Mouse (Mus musculus): ENCODE data around the gene Ltn1. TPM values are rescaled to one million over a fixed set of nuclear protein-coding genes. Genes with fewer than 3 reads are reported as not detected.
A peak's percentile ranks its signal among the peaks of the same experiment; 100 is the strongest.

Ltn1 gene
- polyA plus RNA-seq, 1 experiment, result 5.7 TPM

DNA sequence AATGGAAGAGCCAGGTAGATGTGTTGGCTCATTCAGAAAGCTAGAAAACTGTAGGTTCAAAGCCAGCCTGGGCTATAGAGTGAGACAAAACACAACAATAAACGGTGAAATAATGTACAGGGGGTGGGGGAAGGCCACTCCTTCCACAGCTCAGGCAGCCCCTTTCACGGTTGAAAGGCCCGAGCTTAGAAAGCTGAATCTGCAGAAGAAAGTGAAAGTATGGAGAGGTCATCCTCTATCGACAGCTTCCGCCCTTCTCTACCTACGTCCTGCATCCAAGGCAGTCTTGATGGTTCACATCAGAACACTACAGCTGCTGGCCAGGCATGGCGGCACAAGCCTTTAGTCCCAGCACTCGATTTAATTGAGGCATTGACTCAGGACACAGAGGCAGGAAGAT, 6.3 kb upstream of the Ltn1 start:
- WGBS, result 80% methylated on average over 8 of the region's 8 CpGs
- no peak overlapping the region for H3K4me3 ChIP-seq (ENCODE audit: insufficient read depth, low read depth, low read length)
- H3K36me3 ChIP-seq (ENCODE audit: control insufficient read depth, insufficient read depth, low read length), result no peaks in the 10 kb centered on the region
- no peaks in the 10 kb centered on the region for H3K27me3 ChIP-seq (replicated peaks; ENCODE audit: control insufficient read depth, insufficient read depth, low read length)
- peaks cover 17% of the 10 kb centered on the region; the same call in 1 of the 2 replicates for H3K4me1 ChIP-seq (ENCODE audit: control insufficient read depth, insufficient read depth, low read length)
- TF ChIP-seq CTCF (conservative IDR thresholded peaks at IDR 0.05; ENCODE audit: insufficient read depth, insufficient read length, low read depth, low read length), result no peak
- TF ChIP-seq POLR2A (IDR thresholded peaks at IDR 0.05; ENCODE audit: low read depth, low read length), result no peak
- no peak overlapping the region for H3K27ac ChIP-seq (ENCODE audit: insufficient read depth, low read depth, low read length)
- no peak for DNase-seq

- Histone ChIP-seq H3K27me3 (replicated peaks; ENCODE audit: control insufficient read depth, insufficient read depth, low read length) (no peaks in the 10 kb centered on the region), H3K36me3 (ENCODE audit: control insufficient read depth, insufficient read depth, low read length) (no peaks in the 10 kb centered on the region), H3K27ac (ENCODE audit: insufficient read depth, low read depth, low read length) (no peak overlapping the region), H3K4me1 (ENCODE audit: control insufficient read depth, insufficient read depth, low read length) (peaks cover 17% of the 10 kb centered on the region; the same call in 1 of the 2 replicates), H3K4me3 (ENCODE audit: insufficient read depth, low read depth, low read length) (no peak overlapping the region)
- TF ChIP-seq POLR2A (IDR thresholded peaks at IDR 0.05; ENCODE audit: low read depth, low read length) (no peak), CTCF (conservative IDR thresholded peaks at IDR 0.05; ENCODE audit: insufficient read depth, insufficient read length, low read depth, low read length) (no peak)
- DNase-seq, result no peak
- 92% methylated on average over 21 of the region's 21 CpGs for WGBS
Measured at GRCm38 (mm10) chr16:87437096-87437495, 4.7 kb upstream of the Ltn1 start.

GRCm38 (mm10) chr16:87435411-87436205, 3.2 kb upstream of the Ltn1 start:
- Histone ChIP-seq H3K36me3 (ENCODE audit: control insufficient read depth, insufficient read depth, low read length) (no peaks in the 10 kb centered on the region), H3K4me3 (ENCODE audit: insufficient read depth, low read depth, low read length) (no peak overlapping the region), H3K27me3 (replicated peaks; ENCODE audit: control insufficient read depth, insufficient read depth, low read length) (no peaks in the 10 kb centered on the region), H3K27ac (ENCODE audit: insufficient read depth, low read depth, low read length) (peak overlapping the region; percentile 84), H3K4me1 (ENCODE audit: control insufficient read depth, insufficient read depth, low read length) (peaks cover 10% of the 10 kb centered on the region; the same call in 1 of the 2 replicates)
- TF ChIP-seq POLR2A (IDR thresholded peaks at IDR 0.05; ENCODE audit: low read depth, low read length), result no peak
- no peak for TF ChIP-seq CTCF (conservative IDR thresholded peaks at IDR 0.05; ENCODE audit: insufficient read depth, insufficient read length, low read depth, low read length)
- peak; percentile 60 for DNase-seq
- 76% methylated on average over 13 of the region's 13 CpGs for WGBS

GRCm38 (mm10) chr16:87434946-87435345, 2.5 kb upstream of the Ltn1 start:
- peak; percentile 83 for DNase-seq
- H3K4me3 ChIP-seq (ENCODE audit: insufficient read depth, low read depth, low read length), result no peak overlapping the region
- 51% methylated on average over 6 of the region's 6 CpGs for WGBS
- peaks cover 10% of the 10 kb centered on the region; the same call in 1 of the 2 replicates for H3K4me1 ChIP-seq (ENCODE audit: control insufficient read depth, insufficient read depth, low read length)
- no peak for TF ChIP-seq CTCF (conservative IDR thresholded peaks at IDR 0.05; ENCODE audit: insufficient read depth, insufficient read length, low read depth, low read length)
- no peak for TF ChIP-seq POLR2A (IDR thresholded peaks at IDR 0.05; ENCODE audit: low read depth, low read length)
- peak overlapping the region; percentile 84 for H3K27ac ChIP-seq (ENCODE audit: insufficient read depth, low read depth, low read length)
- H3K36me3 ChIP-seq (ENCODE audit: control insufficient read depth, insufficient read depth, low read length), result no peaks in the 10 kb centered on the region
- no peaks in the 10 kb centered on the region for H3K27me3 ChIP-seq (replicated peaks; ENCODE audit: control insufficient read depth, insufficient read depth, low read length)

- H3K4me1 ChIP-seq (ENCODE audit: control insufficient read depth, insufficient read depth, low read length), result peaks cover 6% of the 10 kb centered on the region; the same call in 1 of the 2 replicates
- no peak overlapping the region for H3K27ac ChIP-seq (ENCODE audit: insufficient read depth, low read depth, low read length)
- no peaks in the 10 kb centered on the region for H3K36me3 ChIP-seq (ENCODE audit: control insufficient read depth, insufficient read depth, low read length)
- no peak for DNase-seq
- TF ChIP-seq POLR2A (IDR thresholded peaks at IDR 0.05; ENCODE audit: low read depth, low read length), result no peak
- TF ChIP-seq CTCF (conservative IDR thresholded peaks at IDR 0.05; ENCODE audit: insufficient read depth, insufficient read length, low read depth, low read length), result no peak
- no peaks in the 10 kb centered on the region for H3K27me3 ChIP-seq (replicated peaks; ENCODE audit: control insufficient read depth, insufficient read depth, low read length)
- no peak overlapping the region for H3K4me3 ChIP-seq (ENCODE audit: insufficient read depth, low read depth, low read length)
- 76% methylated on average over 7 of the region's 7 CpGs for WGBS
Measured at GRCm38 (mm10) chr16:87434266-87434665, 1.9 kb upstream of the Ltn1 start.

- no peaks in the 10 kb centered on the region for H3K27me3 ChIP-seq (replicated peaks; ENCODE audit: control insufficient read depth, insufficient read depth, low read length)
- no peak overlapping the region for H3K4me3 ChIP-seq (ENCODE audit: insufficient read depth, low read depth, low read length)
- no peak overlapping the region for H3K27ac ChIP-seq (ENCODE audit: insufficient read depth, low read depth, low read length)
- 77% methylated on average over 8 of the region's 8 CpGs for WGBS
- no peak for TF ChIP-seq CTCF (conservative IDR thresholded peaks at IDR 0.05; ENCODE audit: insufficient read depth, insufficient read length, low read depth, low read length)
- no peak for TF ChIP-seq POLR2A (IDR thresholded peaks at IDR 0.05; ENCODE audit: low read depth, low read length)
- DNase-seq, result peak; percentile 19
- H3K4me1 ChIP-seq (ENCODE audit: control insufficient read depth, insufficient read depth, low read length), result no peaks in the 10 kb centered on the region; the same call in 1 of the 2 replicates
- peaks cover 6% of the 10 kb centered on the region; the same call in 1 of the 2 replicates for H3K36me3 ChIP-seq (ENCODE audit: control insufficient read depth, insufficient read depth, low read length)
Measured at GRCm38 (mm10) chr16:87427516-87427915, 4.9 kb downstream of the Ltn1 start.

DNA sequence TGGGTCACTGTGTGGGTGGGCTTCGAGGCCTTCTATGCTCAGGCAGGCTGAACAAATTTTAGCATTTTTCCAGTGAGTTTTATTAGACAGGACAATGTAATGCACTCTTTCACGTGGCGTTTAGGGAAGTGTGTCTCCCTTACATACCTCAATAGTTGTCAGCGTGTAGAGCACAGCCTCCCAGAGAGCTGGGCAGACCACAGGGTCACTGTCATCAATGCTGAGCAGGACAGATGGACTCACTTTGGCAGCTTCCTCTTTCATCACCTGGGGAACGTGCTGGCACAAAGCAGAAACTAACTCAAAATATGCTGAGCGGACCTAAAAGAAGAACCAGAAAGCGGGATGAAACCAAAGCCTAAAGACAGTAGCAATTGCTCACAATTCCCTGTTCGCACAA, 11.8 kb downstream of the Ltn1 start:
- TF ChIP-seq CTCF (conservative IDR thresholded peaks at IDR 0.05; ENCODE audit: insufficient read depth, insufficient read length, low read depth, low read length) (no peak), POLR2A (IDR thresholded peaks at IDR 0.05; ENCODE audit: low read depth, low read length) (no peak)
- Histone ChIP-seq H3K27ac (ENCODE audit: insufficient read depth, low read depth, low read length) (no peak overlapping the region), H3K4me1 (ENCODE audit: control insufficient read depth, insufficient read depth, low read length) (no peaks in the 10 kb centered on the region), H3K27me3 (replicated peaks; ENCODE audit: control insufficient read depth, insufficient read depth, low read length) (no peaks in the 10 kb centered on the region), H3K4me3 (ENCODE audit: insufficient read depth, low read depth, low read length) (no peak overlapping the region), H3K36me3 (ENCODE audit: control insufficient read depth, insufficient read depth, low read length) (peaks cover 14% of the 10 kb centered on the region)
- DNase-seq, result no peak
- WGBS, result 95% methylated on average over 8 of the region's 8 CpGs
